Mouse (Mus musculus) hindlimb bud, embryonic 11.5 days (tissue): ENCODE measurements at regions not wholly inside any gene's neighbourhood (a gene's known extent, or its start where the extent isn't known, plus 50 kb on each side); places are given as distances from the start of the nearest gene placed in this dataset.
"Not testable (repeated sequence)": the region's sequence is repeated elsewhere in the genome, so short reads cannot be mapped to it uniquely, and the experiment has no call there.

Experiments
- DNase-seq: peaks from one replicate; pipeline ENCODE4 v3.0.0-alpha.2; 2012; ENCODE audit warnings: low read depth, low spot score; ENCODE audit errors: extremely low spot score

DNA sequence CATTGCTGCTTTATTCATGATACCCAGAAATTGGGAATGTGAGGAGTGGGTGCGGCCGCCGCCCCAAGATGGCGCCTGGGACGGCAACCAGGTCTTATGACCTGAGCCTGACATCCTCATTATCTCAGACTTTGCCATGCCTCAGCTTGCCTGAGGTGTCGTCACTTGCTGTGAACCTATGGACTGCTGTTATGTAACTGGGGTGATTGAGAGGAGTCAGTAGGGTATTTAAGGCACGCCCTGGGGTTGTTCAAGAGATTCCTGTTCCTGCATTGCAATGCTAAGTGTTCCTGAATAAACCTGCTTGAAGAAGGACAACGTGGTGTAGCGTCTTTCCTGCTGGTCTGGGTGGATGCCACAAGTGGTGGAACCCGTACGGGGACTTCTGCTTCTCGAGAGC, 211.4 kb upstream of the Pou3f2 start:
- no peak for DNase-seq

DNA sequence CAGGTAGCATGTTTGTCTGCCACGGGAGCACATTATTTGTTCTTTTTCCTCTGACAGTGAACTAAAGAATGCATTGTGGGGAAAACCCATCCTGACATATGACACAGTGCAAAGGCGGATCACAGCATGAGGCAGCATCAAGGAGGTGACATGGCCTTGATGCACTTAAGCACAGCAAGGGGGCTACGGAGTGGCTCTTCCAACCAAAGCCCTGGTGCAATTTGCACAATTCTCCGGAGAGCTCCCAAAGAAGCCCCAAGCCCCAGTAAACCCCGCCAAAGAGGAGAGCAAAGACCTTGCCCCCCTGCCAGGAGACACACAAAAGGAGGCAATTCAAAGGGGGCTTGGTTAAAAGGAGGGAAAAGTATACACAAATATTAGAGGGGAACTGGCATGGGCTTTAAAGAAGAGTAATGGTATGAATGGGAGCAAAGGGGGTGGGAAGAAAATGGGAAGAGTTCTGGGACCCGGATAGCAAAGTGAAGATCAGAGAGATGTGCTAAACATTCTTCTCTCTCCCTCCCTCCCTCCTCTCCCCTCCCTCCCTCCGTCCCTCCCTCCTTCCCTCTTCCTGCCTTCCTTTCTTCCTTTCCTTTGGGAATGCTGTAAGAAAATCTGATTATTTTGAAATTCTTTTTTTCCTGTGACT, 179.7 kb upstream of the Pou3f2 start:
- no peak for DNase-seq

DNA sequence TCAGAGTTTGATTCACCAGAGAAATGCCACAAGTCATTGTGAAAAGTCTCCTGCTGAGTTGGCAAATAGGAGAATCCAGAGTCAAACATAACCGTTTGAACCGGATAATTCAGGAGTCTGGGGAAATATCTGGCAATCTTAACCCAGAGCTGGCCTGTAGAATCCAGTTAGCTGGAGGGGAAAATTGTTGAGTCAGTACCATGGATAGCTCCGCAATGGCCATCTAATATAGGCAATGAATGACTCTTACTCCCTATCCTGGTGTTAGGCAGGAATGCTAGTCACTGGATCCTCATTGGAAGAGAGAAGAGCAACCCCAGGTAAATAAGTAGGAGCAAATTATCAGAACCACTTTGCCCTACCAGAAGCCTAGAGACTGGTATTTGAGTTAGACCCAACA, 157.4 kb upstream of the Pou3f2 start:
- peak; percentile 46 for DNase-seq

DNA sequence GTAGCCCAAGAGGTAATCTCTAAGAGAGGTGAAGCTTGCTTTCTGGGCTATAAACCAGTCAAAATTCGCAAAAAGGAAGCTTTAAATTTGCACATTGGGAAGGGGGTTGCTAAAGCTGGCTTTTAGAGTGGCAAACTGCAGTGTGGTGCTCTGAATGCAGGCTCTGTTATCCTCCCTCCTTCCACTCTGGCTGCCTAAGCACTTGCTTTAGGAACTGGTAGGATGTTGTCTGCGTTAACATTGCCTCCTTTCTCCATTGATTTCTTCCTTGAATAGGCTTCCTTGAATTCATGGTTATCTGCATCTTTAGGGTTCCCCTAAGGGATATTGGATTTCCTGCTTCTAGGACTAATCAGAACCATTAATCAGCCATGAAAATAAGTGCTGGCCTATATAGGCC, 120.8 kb upstream of the Pou3f2 start:
- no peak for DNase-seq

DNA sequence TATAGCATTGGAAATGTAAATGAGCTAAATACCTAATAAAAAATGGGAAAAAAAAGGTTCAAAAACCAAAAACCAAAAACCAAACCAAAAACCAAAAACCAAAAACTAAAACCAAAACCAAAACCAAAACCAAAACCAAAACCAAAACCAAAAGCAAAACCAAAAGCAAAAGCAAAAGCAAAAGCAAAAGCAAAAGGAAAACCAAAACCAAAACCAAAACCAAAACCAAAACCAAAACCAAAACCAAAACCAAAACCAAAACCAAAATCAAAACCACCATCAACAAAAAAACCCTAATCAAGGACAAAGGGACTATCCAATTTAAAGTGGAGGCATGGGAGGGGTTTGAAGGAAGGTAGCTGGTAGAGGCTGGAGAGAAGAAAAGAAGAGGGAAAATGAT, 114.0 kb upstream of the Pou3f2 start:
- not testable (repeated sequence) for DNase-seq

DNA sequence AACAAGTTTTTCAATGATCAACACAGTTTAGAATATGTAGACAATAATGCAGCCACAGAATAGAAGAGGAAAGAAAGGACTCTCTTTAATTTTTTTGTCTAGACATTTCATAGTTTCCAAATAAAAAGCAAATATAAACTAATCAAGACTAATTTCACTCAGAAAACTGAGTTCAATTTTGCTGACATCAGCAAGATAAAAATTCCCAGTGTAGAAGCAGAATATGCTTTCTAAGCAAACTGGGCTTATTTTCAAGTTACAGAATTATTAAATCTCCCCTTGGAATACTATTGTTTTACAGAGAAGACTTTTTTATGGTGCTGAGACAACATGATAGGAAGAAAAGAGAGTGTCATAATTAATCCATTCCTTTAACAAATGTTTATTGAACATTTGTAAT, 99.0 kb upstream of the Pou3f2 start:
- DNase-seq: no peak

DNA sequence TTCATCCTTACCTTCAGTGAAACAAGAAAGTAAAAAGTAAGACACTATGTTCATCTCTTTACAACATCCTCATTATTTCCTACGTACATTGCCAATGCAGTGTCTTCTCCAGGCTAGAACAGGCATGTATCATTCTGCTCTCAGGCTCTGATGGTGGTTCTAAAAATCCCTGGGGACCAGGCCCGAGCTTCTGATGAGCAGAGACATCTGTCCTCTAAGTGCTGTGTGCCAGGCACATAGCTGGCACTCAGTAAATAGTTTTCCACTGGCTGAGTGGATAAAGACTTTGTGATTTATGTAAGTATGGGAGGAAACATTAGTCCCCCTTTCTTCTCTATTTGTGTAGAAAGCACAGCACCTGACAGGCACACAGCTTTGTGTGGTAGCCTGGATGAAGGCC, 77.8 kb upstream of the Pou3f2 start:
- DNase-seq: no peak

DNA sequence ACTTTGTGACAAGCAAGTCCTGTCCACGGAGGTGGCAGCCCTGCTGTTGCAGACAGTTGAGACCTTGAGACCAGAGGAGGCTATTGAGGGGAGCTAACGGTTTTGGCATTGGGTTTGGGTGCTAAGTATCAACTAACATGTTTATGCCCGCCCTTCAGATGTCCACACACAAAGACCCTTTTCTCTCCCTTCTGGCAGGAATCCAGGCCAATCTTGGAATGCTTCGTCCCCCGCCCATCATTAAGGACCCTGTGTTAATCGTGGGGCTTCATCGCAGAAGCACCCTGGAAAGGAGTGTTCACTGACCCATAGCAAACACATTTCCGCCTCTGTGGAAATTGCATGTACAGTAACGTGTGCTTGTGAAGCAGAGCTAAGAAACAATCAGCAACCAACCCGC, 76.4 kb upstream of the Pou3f2 start:
- no peak for DNase-seq
